Mouse (Mus musculus): ENCODE measurements around the gene Cd2. TPM values are rescaled to one million over a fixed set of nuclear protein-coding genes. Genes with fewer than 3 reads are reported as not detected.

Cd2 gene
- polyA plus RNA-seq, 1 experiment: 0.08 TPM

DNA sequence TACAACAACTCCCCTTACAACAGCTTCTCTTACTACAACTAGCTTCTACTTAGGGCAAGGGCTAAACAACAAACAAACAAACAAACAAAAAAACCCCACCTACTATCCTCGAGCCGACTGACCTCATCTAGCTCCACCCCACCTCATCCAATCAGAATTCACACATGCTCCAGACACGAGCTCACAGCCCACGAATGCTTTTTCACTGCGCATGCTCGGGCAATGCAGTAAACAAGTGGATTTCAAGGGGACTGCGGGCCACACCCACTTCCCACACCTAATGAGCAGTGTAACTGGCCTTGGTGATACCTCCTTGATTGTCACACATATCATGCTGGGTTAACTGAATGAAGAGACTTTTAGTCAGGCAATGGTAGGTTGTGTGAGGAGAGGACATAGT, 19.4 kb downstream of the Cd2 start:
- no peaks in the 10 kb centered on the region for H3K27me3 ChIP-seq (ENCODE audit: control insufficient read depth, insufficient read depth, low read length)
- TF ChIP-seq CTCF (IDR thresholded peaks at IDR 0.05; ENCODE audit: borderline replicate concordance, insufficient read depth, low read depth, low read length) (no peak), POLR2A (IDR thresholded peaks at IDR 0.05; ENCODE audit: borderline replicate concordance, insufficient read depth, low read length) (no peak)
- DNase-seq: no peak
- 88% methylated on average over 7 of the region's 7 CpGs for WGBS
- H3K4me3 ChIP-seq (replicated peaks; ENCODE audit: insufficient read depth, low read depth, low read length): no peak overlapping the region
- H3K27ac ChIP-seq (ENCODE audit: insufficient read depth, low read length): no peak overlapping the region
- H3K4me1 ChIP-seq (ENCODE audit: control insufficient read depth, insufficient read depth, low read length): no peaks in the 10 kb centered on the region

DNA sequence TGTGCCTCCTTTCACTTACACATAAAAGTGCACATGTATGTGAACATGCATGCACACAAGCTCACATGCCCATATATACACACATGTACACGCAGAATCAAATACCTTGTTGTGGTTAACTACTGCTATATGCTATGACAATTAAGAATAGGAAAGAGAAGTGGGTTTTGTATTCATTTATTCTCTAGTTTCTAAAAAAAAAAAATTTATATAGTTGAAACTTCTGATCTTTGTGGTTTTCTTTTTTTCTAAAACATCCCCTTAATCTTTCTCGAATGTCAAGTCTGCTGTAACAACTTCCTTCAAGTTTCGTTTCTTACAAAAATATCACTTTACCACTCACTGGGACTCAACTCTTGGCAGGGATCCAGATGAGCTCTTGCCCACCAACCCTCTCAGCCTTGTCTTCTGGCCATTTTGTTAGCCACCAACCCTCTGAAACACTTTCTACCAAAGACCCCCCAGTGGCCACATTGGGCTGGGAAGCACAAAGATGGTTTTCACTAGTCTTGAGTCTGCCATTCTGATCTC, 22.1 kb downstream of the Cd2 start:
- no peak for DNase-seq
- no peaks in the 10 kb centered on the region for H3K4me1 ChIP-seq (ENCODE audit: control insufficient read depth, insufficient read depth, low read length)
- WGBS: 72% methylated on average over 3 of the region's 3 CpGs
- no peak overlapping the region for H3K4me3 ChIP-seq (replicated peaks; ENCODE audit: insufficient read depth, low read depth, low read length)
- TF ChIP-seq POLR2A (IDR thresholded peaks at IDR 0.05; ENCODE audit: borderline replicate concordance, insufficient read depth, low read length) (no peak), CTCF (IDR thresholded peaks at IDR 0.05; ENCODE audit: borderline replicate concordance, insufficient read depth, low read depth, low read length) (no peak)
- H3K27me3 ChIP-seq (ENCODE audit: control insufficient read depth, insufficient read depth, low read length): no peaks in the 10 kb centered on the region
- H3K27ac ChIP-seq (ENCODE audit: insufficient read depth, low read length): no peak overlapping the region

DNA sequence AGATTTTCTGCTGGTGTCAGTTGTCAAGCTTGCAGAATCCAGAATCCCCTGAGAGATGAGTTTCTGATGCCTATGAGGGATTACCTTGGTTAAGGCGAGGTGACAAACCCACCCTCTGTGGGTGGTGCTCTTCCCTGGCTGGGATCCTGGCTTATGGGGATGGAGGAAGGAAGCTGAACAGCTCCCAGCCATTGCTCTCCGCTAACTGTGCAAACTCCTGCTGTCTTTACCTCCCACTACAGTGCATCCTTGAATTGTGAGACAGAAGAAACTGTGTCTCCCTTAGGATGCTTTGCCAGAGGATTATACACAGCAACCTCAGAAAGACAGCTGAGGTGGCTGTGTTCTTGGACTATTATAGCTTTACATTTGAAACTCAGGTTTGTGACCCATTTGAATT, 28.8 kb downstream of the Cd2 start:
- no peaks in the 10 kb centered on the region for H3K4me1 ChIP-seq (ENCODE audit: control insufficient read depth, insufficient read depth, low read length)
- 46% methylated on average over 2 of the region's 2 CpGs for WGBS
- no peak for DNase-seq
- no peak overlapping the region for H3K4me3 ChIP-seq (replicated peaks; ENCODE audit: insufficient read depth, low read depth, low read length)
- H3K27ac ChIP-seq (ENCODE audit: insufficient read depth, low read length): no peak overlapping the region
- no peaks in the 10 kb centered on the region for H3K27me3 ChIP-seq (ENCODE audit: control insufficient read depth, insufficient read depth, low read length)
- TF ChIP-seq POLR2A (IDR thresholded peaks at IDR 0.05; ENCODE audit: borderline replicate concordance, insufficient read depth, low read length) (no peak), CTCF (IDR thresholded peaks at IDR 0.05; ENCODE audit: borderline replicate concordance, insufficient read depth, low read depth, low read length) (no peak)

DNA sequence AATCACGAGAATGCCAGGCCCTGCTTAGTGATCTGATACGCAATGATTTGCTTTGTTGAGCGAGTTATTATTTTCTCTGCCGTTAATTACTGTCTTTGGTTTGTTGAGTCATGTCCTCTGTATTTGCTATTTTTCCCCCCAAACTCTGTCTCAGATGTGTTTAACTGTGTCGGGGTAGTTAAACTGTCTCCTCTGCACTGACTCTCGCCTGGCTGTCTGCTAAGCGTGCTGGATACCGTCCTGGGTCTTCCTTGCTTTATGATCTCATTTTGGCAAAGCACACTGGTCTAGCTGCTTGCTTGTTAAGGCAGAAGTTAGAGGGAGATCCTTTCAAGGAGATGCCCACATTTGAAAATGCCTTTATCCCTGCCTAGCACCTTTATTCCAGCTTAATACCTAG, 31.6 kb downstream of the Cd2 start:
- Histone ChIP-seq H3K4me1 (ENCODE audit: control insufficient read depth, insufficient read depth, low read length) (no peaks in the 10 kb centered on the region), H3K27ac (ENCODE audit: insufficient read depth, low read length) (no peak overlapping the region), H3K4me3 (replicated peaks; ENCODE audit: insufficient read depth, low read depth, low read length) (no peak overlapping the region), H3K27me3 (ENCODE audit: control insufficient read depth, insufficient read depth, low read length) (no peaks in the 10 kb centered on the region)
- TF ChIP-seq CTCF (IDR thresholded peaks at IDR 0.05; ENCODE audit: borderline replicate concordance, insufficient read depth, low read depth, low read length): no peak
- TF ChIP-seq POLR2A (IDR thresholded peaks at IDR 0.05; ENCODE audit: borderline replicate concordance, insufficient read depth, low read length): no peak
- no peak for DNase-seq
- 69% methylated on average over 8 of the region's 8 CpGs for WGBS

DNA sequence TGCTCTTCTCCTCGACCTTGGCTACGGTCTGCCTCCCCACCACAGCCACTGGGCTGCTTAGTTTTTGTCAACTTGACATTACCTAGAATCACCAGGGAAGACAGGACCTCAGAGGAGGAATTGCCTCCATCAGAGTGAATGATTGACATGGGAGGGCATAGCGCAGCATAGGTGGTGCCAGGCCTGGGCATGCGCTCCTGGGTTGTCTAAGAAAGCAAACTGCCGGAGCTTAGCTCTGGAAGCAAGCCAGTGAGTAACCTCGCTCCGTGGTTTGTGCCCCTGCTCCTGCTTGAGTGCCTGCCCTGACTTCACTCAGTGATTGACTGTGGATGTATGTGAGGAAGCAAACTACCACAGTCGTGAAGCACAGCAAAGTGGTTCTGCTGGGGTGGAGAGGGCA, 35.6 kb downstream of the Cd2 start:
- TF ChIP-seq POLR2A (IDR thresholded peaks at IDR 0.05; ENCODE audit: borderline replicate concordance, insufficient read depth, low read length): no peak
- TF ChIP-seq CTCF (IDR thresholded peaks at IDR 0.05; ENCODE audit: borderline replicate concordance, insufficient read depth, low read depth, low read length): no peak
- 50% methylated on average over 8 of the region's 8 CpGs for WGBS
- Histone ChIP-seq H3K27me3 (ENCODE audit: control insufficient read depth, insufficient read depth, low read length) (no peaks in the 10 kb centered on the region), H3K27ac (ENCODE audit: insufficient read depth, low read length) (no peak overlapping the region), H3K4me1 (ENCODE audit: control insufficient read depth, insufficient read depth, low read length) (no peaks in the 10 kb centered on the region), H3K4me3 (replicated peaks; ENCODE audit: insufficient read depth, low read depth, low read length) (no peak overlapping the region)
- no peak for DNase-seq

DNA sequence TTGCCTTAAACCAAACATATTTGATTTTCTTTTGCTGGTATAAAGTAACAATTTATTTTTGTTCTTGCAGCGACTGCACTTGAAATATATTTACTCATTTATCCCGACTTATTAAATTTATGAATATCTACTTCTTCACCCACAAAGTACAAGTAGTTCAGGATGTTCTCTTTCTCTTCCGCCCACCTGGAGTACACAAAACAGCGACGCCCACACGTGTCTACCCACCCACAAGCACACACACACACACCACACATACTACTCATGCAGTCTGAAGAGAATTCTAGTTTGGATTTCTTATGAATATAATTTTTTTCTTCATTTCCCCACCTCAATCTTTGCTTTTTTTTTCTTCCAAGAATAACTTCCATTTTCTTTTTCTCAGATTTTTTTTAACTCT, 37.9 kb downstream of the Cd2 start:
- no peak for DNase-seq
- H3K27ac ChIP-seq (ENCODE audit: insufficient read depth, low read length): no peak overlapping the region
- H3K27me3 ChIP-seq (ENCODE audit: control insufficient read depth, insufficient read depth, low read length): no peaks in the 10 kb centered on the region
- H3K4me1 ChIP-seq (ENCODE audit: control insufficient read depth, insufficient read depth, low read length): no peaks in the 10 kb centered on the region
- no peak overlapping the region for H3K4me3 ChIP-seq (replicated peaks; ENCODE audit: insufficient read depth, low read depth, low read length)
- 94% methylated on average over 6 of the region's 6 CpGs for WGBS
- TF ChIP-seq CTCF (IDR thresholded peaks at IDR 0.05; ENCODE audit: borderline replicate concordance, insufficient read depth, low read depth, low read length) (no peak), POLR2A (IDR thresholded peaks at IDR 0.05; ENCODE audit: borderline replicate concordance, insufficient read depth, low read length) (no peak)

DNA sequence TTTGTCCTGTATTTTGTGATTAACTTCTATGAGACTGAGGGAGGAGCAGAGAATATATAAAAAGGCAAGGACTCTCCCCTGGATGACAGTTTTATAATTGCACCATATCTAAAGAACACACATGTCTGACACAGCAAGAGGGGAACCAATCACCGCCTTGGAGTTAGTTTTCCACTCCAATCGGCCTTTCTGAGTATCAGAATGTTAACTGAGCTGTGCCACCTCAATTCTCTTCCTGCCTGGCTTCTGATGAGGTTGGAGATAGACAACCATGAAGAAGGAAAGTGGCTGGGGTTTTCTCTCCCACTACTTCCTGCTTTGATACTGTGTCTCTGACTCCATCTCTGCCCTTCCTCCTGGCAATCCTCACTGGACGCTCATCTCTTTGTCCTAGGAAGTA, 42.5 kb downstream of the Cd2 start:
- Histone ChIP-seq H3K27me3 (ENCODE audit: control insufficient read depth, insufficient read depth, low read length) (no peaks in the 10 kb centered on the region), H3K4me3 (replicated peaks; ENCODE audit: insufficient read depth, low read depth, low read length) (no peak overlapping the region), H3K4me1 (ENCODE audit: control insufficient read depth, insufficient read depth, low read length) (no peaks in the 10 kb centered on the region), H3K27ac (ENCODE audit: insufficient read depth, low read length) (no peak overlapping the region)
- no peak for DNase-seq
- WGBS: 89% methylated on average over 3 of the region's 3 CpGs
- TF ChIP-seq CTCF (IDR thresholded peaks at IDR 0.05; ENCODE audit: borderline replicate concordance, insufficient read depth, low read depth, low read length) (no peak), POLR2A (IDR thresholded peaks at IDR 0.05; ENCODE audit: borderline replicate concordance, insufficient read depth, low read length) (no peak)

DNA sequence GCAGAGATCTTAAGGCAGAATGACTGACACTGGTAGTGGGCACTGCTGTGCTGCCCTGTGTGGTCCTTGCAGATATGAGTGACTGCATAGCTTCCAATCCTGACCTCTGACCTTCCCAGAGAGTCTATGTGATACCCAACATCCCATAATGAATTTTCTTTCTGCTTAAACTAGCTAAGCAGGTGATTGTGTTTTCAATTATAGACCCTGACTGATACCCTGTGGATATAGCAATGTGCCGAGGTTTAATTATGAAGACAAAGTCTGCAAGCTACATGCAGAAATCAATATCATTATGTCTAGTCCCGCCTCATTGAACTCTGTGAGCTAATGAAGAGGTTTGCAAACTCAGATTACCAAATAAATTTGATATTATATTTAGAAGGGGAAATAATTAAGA, 44.7 kb downstream of the Cd2 start:
- Histone ChIP-seq H3K4me1 (ENCODE audit: control insufficient read depth, insufficient read depth, low read length) (no peaks in the 10 kb centered on the region), H3K4me3 (replicated peaks; ENCODE audit: insufficient read depth, low read depth, low read length) (no peak overlapping the region), H3K27ac (ENCODE audit: insufficient read depth, low read length) (no peak overlapping the region), H3K27me3 (ENCODE audit: control insufficient read depth, insufficient read depth, low read length) (no peaks in the 10 kb centered on the region)
- 93% methylated on average over 2 of the region's 2 CpGs for WGBS
- DNase-seq: no peak
- TF ChIP-seq CTCF (IDR thresholded peaks at IDR 0.05; ENCODE audit: borderline replicate concordance, insufficient read depth, low read depth, low read length) (no peak), POLR2A (IDR thresholded peaks at IDR 0.05; ENCODE audit: borderline replicate concordance, insufficient read depth, low read length) (no peak)

Measured in cerebellum, adult 2 months (tissue).